Mouse (Mus musculus) fibroblast of lung, adult 2 months (primary cell): Measurements from ENCODE around the gene Aldh8a1.

Experiments used
- DNase-seq: peaks from one replicate; pipeline ENCODE4 v3.0.0-alpha.2; 2011; ENCODE audit warnings: low read depth

Aldh8a1 gene

DNA sequence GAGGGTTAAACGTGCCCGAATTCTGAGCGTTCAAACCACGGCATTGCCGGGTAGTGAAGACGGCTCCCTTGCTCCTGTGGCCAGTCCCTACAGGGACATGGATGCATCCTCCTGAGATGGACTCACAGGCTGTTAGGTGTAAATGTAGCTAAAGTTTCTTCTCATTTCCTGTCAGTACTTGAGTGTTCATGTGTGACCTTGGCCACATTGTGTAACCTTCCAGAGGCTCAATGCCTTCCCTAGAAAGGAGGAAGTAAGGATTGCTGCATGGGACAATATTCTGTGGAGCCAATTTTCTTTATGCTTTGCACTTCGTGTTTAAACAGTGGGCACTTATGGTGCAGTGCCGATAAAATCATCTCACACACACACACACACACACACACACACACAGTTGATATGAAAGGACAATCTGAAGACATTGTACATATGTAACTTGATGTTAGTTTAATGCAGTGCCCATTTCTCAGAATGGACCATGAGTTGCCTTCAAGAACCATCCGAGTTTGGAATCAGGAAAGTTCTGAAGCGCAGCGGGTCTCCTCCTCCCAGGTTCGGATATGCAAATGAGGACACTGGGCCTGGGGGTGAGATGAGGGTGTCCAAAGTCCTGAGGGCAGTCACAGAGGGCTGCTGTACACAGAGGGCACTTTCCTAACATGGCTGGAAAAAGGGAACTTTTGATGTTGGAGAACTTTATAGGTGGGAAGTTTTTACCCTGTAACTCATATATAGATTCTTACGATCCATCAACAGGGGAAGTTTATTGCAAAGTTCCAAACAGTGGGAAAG, at the start of gene Aldh8a1:
Aldh8a1 (plus strand) TSS at position 610 of the 792 bp plus-strand sequence.
- no peak for DNase-seq

DNA sequence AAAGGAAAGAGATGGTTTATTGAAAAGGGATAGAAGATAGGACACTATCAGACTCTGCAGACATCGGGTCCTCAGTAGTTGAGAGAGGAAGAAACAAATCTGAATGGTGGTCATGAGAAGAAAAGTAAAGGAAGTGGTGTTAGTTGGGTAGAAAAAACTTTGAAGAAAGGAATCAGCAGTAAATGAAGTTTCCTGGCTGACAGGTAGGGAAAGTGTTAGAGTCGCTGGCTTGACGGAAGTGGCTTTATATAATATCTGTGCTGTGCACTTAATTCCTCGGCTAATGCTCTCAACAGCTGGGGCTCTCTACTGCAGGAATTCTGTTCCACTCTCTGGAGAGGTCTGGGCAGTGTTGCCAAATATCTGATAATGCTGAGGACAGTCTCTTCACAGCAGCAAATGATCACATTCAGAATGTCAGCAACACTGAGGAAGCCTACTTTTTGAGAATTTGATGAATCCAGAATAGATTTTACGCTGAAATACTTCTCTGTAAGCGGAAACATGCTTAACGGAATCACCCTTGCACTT, 49.4 kb upstream of the Aldh8a1 start:
- DNase-seq = no peak

DNA sequence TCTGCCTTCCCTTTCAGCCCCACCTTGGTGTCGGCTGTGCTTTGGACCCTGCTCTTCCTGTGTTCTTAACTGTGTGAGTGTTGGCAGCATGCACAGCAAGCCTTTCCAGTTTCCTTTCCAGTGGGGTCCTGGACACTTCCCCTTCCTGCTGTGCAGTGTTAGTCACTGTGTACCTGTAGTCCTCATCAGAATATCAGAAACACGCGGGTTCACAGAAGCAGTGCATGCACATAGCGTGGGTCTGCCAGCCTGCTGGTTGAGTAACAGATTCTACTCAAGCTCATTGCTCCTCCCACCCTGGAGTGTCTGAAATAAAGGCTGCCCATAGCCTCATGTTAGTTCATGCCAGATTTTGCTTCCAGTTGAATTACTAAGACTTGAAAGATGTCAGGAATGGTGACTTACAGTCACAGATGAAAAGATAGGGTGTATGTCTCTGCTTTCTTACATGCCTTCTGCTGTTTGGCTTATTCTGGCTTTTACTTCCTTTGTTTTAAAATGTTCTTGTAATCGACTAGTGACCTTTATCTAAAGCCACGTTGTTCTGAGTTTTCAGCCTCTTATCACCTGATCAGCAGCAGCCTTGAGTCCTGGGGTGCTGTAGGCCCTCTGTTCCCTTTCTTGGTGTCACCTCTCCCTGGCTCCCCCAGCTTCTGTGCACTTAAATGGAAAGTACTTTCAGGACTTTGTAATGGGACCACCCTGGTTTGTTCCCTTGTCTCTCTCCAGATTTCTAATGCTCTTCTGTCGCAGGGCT, 42.6 kb upstream of the Aldh8a1 start:
- peak; percentile 20 for DNase-seq

DNA sequence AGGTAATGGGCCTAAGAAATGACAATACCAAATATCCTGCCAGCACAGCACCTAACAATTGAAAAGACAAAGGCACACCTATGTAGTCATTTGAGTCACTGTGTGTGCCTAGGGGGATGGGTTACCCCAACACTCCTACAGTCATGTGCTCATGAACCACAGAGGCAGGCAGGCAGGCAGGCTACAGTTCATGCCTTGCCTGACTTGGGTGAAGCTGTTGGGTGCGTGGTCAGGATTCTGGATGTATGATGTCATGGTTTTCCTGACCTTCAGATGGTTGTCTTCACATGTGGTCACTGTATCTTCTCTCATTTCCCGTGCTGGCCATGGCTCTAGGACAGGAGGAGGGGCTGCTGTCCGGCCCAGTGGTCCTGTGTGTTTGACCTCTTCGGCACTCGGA, 41.6 kb upstream of the Aldh8a1 start:
- DNase-seq = no peak

DNA sequence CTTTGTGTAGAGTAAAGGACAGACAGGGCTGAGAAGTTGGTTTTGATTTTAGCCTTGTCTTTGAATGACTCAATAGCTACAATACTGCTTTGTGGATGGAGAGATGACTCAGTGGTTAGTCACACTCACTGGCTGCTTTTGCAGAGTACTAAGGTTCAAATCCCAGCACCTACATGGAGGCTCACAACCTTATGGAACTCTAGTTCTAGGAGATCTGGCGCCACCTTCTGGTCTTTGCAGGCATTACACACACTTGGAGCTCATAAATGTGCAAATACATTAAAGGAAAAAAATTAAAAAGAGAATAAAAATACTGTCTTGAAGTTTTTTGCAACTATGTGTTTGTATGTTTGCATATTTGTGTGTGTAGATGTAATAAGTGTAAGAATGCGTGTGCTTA, 39.9 kb upstream of the Aldh8a1 start:
- DNase-seq = no peak

DNA sequence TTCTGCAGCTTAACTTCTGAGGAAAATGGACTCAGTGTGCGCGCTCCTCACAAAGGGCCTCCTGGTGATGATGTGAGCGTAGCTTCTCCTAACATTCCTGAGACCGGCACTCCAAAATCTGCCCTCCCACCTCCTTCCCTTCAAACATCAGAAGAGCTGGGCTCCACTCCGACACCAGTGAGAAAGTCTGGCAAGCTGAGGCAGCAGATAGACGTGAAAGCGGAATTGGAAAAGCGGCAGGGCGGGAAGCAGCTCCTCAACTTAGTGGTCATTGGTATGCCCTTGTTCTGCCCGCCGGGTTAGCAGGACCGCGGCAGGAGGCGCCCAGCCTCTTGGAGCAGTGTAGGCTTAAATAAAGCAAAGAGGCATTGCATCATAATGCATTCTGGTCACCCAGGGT, 35.4 kb upstream of the Aldh8a1 start:
- DNase-seq = no peak

DNA sequence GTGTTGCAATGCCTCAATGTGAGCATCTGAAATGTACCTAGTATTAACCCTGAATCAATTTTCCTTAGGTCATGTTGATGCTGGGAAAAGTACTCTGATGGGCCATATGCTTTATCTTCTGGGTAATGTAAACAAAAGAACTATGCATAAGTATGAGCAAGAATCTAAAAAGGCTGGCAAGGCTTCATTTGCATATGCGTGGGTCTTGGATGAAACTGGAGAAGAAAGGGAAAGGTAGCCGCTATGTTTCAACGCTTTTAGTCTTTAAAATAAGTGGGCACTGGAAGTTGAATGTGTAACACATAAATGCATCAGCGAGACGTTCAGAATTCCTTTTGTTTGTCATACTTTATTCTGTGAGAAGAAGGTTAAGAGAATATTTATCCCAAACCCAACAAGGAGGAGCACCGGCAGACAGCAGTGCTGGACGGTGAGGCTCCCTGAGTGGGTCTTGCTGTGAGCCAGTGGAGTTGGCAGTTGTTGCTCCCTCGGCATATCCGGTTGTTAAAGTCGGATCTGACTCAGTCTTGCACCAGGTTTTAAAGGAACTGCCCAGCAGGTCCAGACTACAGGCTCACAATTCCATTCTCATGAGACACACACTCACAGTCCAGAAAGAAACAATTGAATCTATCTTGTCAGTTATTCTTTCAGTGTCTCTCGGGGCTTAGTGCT, 34.6 kb upstream of the Aldh8a1 start:
- DNase-seq = no peak

DNA sequence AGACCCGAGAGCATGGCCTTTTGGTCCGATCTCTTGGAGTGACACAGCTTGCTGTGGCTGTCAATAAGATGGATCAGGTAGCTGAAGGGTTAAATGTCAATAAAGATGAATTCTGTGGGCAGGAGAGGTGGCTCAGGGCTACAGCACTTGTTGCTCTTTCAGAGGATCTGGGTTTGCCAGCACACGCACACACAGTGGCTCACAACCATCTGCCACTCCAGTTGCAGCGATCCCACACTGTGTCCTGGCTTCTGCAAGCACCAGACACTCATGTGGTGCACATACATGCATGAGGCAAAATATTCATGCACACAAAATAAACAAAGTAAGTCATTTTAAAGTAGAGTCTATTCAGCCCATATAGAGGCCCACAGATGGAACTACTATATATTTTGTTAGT, 29.8 kb upstream of the Aldh8a1 start:
- DNase-seq = no peak

DNA sequence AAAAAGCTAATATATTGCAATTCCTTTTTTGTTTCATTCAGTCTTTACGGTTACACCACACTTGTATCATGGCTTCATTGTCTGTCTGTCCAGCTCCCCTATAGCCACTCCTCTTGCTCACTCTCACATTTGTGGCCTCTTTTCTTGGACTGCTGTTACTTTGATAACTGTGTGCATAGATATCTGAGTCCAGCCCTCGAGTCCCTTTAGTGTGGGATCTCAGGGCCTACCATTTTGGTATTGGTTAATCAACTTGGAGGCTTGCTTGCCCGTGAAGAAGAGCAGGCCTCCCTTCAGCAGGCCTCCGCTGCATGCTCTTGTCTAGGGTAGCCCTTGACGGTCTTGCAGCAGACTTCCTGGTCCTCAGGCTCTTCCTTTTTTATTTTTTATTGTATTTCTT, 27.6 kb upstream of the Aldh8a1 start:
- no peak for DNase-seq

DNA sequence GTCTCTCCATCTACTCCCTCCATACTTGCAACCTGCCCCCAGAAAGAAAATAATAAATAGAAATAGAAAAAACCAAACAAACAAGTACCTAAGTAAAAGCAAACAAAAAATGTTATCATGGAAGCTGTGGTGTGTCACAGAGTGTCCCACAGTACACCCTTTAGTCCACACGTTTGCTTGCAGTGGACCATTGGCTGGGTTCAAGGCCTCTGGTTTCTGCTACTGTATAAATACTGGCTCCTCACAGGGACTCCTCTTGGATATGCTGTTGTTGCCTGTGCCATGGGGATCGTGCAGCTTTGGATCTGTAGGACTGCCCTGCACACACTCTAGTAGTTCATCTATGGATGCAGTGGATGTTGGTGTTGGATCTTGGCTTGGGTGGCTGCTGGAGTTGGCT, 27.1 kb upstream of the Aldh8a1 start:
- DNase-seq = no peak

DNA sequence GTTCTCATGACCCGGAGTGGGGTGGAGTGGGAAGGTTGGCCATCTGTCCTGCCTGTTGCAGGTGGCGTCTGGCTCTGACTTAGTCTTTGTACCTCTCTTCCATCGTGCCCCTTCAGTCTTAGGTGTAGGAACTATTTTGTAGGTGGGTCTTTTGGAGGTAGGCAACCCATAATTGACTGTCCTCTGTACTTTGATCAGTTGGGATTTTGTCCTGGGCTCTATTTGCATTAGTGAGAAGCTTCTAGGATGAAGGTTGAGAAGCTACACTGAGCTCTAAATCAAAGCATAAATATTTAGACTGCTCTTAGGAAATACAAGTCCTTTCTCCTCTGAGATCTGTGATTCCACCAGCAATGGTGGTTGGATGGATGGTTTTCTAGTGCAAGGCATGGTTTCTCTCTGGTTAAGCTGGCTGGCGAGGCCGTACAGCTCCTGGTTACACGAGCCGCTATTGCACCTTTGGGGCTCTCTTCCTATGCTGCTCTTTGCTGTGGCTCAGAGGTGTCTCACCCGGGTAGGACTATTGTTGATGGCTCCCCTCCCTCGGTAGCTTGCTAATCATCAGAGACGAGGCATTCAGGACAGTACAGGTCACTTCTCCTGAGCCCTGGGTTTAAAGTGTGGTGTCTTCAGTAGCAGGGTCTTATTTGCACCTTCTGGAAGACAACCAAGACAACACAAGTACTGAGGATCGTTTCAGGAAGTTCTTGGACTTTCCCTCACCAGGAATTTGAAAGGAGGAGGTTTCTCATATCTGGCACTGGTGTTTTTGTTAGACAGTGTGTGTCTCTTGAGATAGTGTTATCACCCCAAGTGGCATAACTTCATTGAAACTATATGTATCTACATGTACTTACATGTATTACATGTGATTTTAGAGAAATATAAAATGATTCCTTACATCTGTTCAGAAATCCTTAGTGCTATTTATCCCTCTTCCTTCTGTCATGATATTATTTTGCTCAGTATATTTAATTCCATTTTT, 26.3 kb upstream of the Aldh8a1 start:
- DNase-seq = no peak

DNA sequence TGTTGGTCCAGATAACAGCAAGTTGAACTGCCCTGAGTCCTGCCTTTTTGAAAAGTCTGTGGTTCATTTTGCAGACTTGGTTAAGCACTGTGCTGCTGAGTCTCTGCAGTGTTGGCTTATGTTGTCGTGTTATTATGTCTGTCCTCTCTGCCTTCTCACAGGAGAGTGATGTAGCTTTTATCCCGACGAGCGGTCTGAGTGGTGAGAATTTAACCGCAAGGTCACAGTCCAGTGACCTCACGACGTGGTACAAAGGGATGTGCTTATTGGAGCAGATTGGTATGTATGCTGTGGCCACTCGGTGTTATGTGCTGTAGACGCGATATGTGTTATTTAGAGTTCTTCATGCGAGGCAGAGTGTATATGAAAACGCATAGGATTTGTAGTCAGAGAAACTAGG, 25.3 kb upstream of the Aldh8a1 start:
- no peak for DNase-seq

DNA sequence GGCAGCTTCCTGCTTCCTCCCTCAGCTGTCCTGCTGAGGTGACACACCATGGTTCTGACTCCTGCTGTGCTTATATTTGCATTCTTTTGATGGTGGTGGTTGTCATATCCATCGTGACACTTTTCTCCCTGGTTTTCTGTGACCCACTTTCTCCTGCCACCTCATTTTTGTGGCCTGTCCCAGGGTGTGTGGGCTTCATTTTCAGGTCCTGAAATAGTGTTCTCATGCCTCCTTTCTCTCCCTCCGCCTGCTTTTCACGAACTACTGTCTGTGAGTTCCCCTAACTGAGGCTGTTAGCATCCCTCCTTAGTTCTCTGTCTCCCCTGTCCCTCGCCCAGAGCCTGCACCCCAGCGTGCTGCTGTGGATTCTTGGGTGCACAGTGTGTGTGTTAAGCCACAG, 23.2 kb upstream of the Aldh8a1 start:
- no peak for DNase-seq

DNA sequence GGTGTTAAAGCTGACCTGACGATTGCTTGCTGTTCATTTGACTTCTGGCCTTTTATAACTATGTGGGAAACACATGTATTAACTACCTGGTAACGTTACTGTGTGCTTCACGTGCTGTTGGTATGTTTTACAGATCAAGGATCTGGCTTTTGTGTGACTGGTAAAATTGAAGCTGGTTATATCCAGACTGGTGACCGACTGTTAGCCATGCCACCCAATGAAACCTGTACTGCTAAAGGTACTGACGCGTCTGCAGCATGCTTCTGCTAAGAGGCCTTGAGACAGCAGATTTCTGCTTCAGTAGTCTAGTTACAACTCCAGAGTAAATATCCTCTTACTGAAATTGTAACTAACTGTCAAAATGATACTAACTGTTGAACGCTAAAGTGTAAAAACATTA, 22.6 kb upstream of the Aldh8a1 start:
- no peak for DNase-seq

DNA sequence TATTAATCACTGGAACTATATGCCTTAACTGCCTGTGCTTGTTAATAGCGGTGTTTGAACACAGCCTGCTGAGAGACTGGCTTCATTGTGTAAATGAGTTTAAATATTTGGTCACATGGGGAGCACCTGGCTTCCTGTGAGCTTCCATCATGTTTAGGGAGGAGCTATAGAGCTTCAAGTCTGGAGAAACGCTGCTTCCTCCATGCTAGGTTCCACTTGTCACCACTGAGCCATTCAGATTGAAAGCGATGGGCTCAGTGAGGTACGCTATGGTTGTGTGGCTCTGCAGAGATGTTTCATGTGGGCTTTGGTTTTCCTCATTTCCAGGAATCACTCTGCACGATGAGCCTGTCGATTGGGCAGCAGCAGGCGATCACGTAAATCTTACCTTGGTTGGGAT, 19.1 kb upstream of the Aldh8a1 start:
- no peak for DNase-seq

DNA sequence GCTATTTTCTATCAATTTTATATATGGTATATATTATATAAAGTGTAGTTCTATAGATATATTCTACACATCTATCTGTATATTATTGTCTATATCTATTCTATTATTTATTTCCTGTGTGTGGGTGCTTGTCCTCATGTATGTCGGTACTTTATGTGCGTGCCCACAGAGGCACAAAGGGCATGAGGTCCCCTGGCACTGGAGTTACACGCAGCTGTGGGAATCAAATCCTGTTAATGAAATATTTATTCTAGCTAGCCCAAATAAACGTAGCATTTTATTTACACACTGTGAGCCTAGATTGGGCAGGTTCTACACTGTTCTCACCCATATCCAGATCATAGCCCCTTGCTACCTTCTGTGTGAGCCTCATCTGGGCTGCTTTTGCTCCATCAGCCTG, 18.0 kb upstream of the Aldh8a1 start:
- DNase-seq = no peak

DNA sequence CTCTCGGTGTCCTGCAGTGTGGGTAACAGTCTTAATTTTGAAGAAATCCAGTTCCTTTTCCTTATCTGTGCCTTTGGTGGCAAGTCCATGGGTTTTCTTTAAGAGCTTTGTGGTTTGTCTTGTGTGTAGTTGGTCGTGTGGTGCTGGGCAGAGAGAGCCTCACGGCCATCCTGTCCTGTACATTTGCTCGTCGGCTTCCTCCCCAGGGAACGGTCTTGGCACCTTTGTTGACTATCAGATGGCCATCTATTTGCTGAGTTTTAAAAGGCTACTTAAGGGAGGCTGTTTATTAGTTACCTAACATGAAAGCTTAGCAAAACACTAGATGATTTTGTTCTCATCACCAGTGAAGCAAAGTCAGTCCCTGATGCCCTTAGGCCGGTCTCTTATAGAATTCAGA, 15.2 kb upstream of the Aldh8a1 start:
- no peak for DNase-seq

DNA sequence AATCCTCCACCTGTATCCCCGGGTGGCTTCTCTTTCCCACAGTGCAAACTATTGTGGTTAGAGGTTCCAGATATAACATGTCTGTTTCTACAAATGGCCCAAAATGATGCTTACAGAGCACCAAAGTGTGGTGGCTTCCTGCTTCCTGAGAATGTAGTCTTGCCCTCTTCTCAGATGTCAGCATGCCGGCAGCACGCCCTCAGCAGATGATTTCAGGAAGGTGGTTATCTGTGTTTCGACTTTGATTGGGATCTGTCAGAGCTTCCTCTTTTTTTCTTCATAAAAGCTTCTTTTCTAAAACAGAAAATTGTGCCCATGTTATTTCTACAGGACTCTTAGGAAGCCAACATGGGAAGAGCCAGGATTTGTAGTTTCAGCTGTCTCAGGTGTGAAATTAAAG, 13.8 kb upstream of the Aldh8a1 start:
- no peak for DNase-seq

DNA sequence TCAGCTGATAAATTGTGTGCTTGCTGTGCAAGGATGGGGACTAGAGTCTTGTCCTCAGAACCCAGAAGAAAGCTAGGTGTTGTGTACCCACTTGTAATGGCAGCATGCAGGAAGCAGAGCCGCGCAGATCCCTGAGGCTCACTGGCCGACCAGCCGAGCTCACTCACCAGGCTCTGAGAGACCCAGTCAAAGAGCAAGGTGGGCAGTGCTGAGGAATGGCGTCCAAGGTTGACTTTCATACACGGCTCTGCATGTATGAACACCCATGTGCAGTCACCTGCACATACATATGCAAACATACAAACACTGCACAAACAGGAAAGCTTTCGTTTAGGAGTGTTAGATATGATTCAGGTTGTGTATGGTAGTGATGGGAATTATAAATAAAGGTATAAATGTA, 12.1 kb upstream of the Aldh8a1 start:
- no peak for DNase-seq

DNA sequence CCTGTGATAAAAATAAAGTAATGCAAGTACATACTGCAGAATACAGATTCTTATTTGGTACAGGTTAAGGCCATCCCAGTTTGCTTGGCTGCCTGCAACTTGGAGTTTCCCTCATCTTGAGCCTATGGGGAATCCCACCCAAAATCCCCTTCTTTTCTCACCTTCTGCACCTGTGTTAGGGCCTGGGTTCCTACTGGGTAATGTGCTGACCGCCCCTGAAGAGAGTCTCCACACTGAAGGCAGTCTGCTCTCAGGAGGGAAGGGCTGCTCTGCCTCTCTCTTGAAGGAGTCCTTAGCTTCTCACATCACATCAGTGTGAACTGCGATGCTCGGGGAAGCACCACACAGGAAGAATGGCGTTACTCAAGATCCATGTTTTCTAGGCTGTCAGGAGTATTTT, 11.2 kb upstream of the Aldh8a1 start:
- DNase-seq = no peak

DNA sequence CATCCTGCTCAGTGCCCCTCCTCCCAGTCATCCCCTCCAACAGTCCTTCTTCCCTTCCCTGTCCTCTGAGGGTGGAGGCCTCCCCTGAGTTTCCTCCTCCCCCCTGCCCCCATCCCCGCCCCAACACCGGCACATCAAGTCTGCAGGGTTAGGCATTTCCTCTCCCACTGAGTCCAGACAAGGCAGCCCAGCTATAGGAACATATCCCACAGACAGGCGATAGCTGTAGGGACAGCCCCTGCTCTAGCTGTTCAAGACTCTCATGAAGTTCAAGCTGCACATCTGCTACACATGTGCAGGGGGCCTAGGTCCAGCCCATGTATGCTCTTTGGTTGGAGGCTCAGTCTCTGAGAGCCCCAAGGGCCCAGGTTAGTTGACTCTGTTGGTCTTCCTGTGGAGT, 10.6 kb upstream of the Aldh8a1 start:
- no peak for DNase-seq

DNA sequence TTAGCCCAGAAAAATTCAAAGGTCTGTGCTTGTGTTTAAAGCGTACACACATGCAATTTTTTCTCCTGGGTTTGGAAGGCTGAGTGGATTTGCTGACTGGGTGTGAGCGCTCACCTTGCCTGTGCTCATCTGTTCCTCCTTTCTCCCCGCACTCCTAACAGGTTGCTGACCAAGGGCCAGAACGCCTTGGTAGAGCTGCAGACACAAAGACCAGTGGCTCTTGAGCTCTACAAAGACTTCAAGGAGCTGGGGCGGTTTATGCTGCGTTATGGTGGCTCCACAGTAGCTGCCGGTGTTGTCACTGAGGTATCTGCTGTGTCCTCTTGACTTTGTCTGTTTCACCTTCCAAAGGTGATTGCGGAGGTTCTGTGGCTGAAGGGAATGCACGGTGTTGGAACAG, 9.6 kb upstream of the Aldh8a1 start:
- DNase-seq = no peak
